Mouse (Mus musculus) erythroblast, embryonic 14.5 days (primary cell): ENCODE measurements around the gene Wwp2.

Experiments used
- GATA1 ChIP-seq: IDR thresholded peaks from 2 replicates; pipeline ENCODE4 v1.6.1; 2012; ENCODE audit warnings: low read length, inconsistent platforms, mixed read lengths
- TAL1 ChIP-seq: IDR thresholded peaks from 3 replicates; pipeline ENCODE4 v1.6.1; 2012; ENCODE audit warnings: low read length, inconsistent platforms, mixed read lengths

DNA sequence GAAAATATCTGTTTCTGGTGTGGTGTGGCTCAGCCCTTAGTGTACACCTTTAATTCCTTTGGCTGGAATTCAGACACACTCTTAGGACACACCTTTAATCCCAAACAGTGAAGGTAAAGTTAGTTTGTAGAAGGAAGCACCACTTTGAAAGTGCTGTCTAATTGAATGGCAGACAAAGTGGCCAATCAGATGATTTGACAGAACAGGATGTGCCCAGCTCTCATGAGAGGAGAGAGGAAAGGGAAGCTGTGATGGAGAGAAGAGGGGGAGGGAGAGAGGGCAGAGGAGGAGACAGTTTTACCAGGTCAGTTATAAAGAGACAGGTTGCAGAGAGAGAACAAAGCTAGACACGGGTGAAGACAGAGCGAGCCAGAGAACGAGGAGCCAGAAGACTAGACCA lies 138.6 kb downstream of the Wwp2 start:
- TF ChIP-seq GATA1 (no peak), TAL1 (no peak)
